Mouse (Mus musculus) left cerebral cortex, adult 2 months (tissue): ENCODE measurements around the gene Sptbn1. TPM values are rescaled to one million over a fixed set of nuclear protein-coding genes. Genes with fewer than 3 reads are reported as not detected.

Source experiments
- DNase-seq, 2 experiments: peaks; one replicate each; pipeline ENCODE4 v3.0.0; 2021 to 2022; ENCODE audit warnings: low spot score in 2 of 2, mixed read lengths in 1 of 2; ENCODE audit errors: extremely low spot score in 1 of 2
- H3K27ac ChIP-seq: fragments of 200-600 bp; 2 replicates; pipeline ENCODE4 v1.8.1; 2022
- H3K4me3 ChIP-seq: fragments of 200-600 bp; 2 replicates; pipeline ENCODE4 v1.8.1; 2022
- CTCF ChIP-seq: fragments of 200-600 bp; IDR thresholded peaks from 2 replicates; pipeline ENCODE4 v1.8.1; 2022; ENCODE audit warnings: antibody characterized with exemption, mild to moderate bottlenecking, moderate library complexity
- intact Hi-C: fragments of 180-260 bp; cut with DNase I; formaldehyde crosslinking; loops from one replicate; pipeline ENCODE4 v1.15.1; 2025
- total RNA-seq, 2 experiments: library from RNA; stranded (reverse); gene quantifications; 2 replicates each; pipeline ENCODE4 v1.2.3; 2021

Gene Sptbn1
- total RNA-seq, 2 experiments from 2014 or later, result 601 to 602 TPM

- no peak overlapping the region for H3K27ac ChIP-seq
- H3K4me3 ChIP-seq, result no peak overlapping the region
- DNase-seq, result no peak
- intact Hi-C loops, result no loop called here
- no peak for TF ChIP-seq CTCF
These were observed 58.5 kb downstream of the Sptbn1 start for GRCm38 (mm10) chr11:30209495-30209894.

DNA sequence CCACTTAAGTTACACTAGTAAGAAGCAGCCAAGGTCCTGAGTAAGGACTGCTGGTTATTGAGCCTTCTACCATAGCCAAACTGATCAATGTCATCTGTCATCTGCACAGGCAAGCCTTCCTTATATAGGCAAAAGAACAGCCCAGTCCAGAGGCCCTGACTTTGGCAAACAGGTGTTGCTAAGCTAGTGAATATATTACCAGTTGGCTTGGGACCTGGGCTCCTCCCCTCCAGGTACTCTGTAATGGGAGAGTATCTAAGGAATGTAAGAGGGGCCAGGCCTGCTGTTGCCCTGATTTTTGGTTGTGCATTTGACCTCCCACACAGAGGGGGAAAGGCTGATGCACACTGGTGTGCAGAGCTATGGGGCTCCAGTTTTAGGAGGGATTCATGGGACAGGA, 63.6 kb downstream of the Sptbn1 start:
- H3K27ac ChIP-seq, result no peak overlapping the region
- no peak for TF ChIP-seq CTCF
- no peak for DNase-seq
- intact Hi-C loops, result no loop called here
- no peak overlapping the region for H3K4me3 ChIP-seq

DNA sequence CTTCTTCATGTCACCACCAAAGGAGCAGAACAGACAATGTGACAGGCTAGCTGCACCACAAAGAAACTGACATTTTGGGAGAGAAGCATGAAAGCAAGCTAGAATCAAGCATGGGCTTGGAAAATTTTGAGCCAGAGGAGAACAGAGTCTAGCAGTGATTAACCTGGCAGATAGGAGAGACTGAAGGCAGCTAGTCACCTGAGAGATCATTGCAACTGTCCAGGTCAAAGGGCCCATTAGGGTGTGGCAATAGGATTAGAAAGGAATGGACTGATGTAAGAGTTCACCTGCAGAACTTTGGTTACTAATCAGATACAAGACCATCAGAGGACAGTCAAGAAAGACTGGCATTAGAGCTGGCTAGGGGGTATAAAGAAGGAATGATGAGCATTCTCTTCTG, 67.6 kb downstream of the Sptbn1 start:
- TF ChIP-seq CTCF, result no peak
- no peak overlapping the region for H3K4me3 ChIP-seq
- DNase-seq, result no peak
- intact Hi-C loops, result no loop called here
- H3K27ac ChIP-seq, result no peak overlapping the region

DNA sequence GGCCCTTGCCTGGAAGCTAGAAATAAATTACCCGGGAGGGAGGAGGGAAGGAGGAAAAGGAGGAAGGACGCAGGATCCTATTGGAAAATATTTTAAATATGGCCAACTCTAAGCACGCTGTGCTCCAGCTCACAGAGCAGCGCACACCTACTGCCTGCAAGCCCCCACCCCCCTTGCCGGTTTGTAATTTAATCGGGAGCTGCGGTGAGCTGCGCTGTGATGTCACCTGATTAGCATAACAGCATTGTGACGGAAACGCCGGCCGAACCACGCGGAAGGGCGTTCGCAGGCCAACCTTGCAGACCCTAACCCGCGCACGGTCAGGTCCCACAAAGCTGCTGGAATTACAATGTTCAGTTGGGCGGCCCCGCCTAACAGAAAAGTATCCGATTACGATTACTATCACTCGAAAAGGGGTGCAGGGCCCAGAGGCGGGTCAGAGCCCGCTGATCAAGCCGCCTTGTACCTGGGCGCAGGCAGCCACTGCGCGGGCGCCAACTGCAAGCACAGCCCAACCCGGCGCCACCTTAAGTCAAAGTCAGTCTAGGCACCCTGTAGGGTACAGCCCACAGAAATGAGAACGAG, 69.8 kb downstream of the Sptbn1 start:
- TF ChIP-seq CTCF, result no peak; the same call in 1 of the 2 replicates
- peak overlapping the region; percentile 29 for H3K27ac ChIP-seq
- peak; percentile 22 to 32 for DNase-seq
- peak overlapping the region; percentile 33 for H3K4me3 ChIP-seq
- intact Hi-C loops, result no loop called here

DNA sequence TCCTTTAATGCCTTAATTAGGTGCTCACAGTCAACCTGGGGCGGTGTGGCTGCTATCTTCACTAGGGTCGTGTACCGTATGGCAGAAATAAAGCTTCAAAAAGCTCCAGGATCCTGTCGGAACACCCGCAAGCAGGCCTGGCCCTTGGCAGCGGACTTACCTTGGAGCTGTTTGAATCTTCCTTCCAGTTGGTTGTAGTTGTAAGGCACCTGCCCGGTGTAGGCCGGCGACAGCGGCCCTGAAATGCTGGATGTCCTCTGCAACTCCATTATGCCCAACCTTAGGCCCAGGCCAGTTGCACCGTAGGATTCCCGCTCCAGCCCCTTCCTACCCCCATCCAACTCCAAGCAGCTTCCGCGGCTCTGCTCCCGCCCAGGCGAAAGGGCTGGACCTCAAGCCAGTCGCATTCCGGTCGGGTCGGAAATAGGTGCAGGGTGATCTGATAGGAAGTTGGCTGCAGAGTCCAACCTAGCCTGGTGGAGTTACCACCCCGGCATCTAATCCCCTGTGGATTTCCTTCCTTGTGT, 70.3 kb downstream of the Sptbn1 start:
- no peak overlapping the region; the same call in 1 of the 2 replicates for H3K27ac ChIP-seq
- no peak for DNase-seq
- TF ChIP-seq CTCF, result no peak
- intact Hi-C loops, result no loop called here
- H3K4me3 ChIP-seq, result peak overlapping the region; percentile 33

- no peak overlapping the region for H3K27ac ChIP-seq
- intact Hi-C loops, result no loop called here
- H3K4me3 ChIP-seq, result no peak overlapping the region
- DNase-seq, result no peak
- TF ChIP-seq CTCF, result no peak
These were observed 71.5 kb downstream of the Sptbn1 start for GRCm38 (mm10) chr11:30196368-30197070.

- intact Hi-C loops, result no loop called here
- TF ChIP-seq CTCF, result no peak
- H3K4me3 ChIP-seq, result no peak overlapping the region
- DNase-seq, result no peak
- H3K27ac ChIP-seq, result no peak overlapping the region
These were observed 72.2 kb downstream of the Sptbn1 start for GRCm38 (mm10) chr11:30195756-30196155.

DNA sequence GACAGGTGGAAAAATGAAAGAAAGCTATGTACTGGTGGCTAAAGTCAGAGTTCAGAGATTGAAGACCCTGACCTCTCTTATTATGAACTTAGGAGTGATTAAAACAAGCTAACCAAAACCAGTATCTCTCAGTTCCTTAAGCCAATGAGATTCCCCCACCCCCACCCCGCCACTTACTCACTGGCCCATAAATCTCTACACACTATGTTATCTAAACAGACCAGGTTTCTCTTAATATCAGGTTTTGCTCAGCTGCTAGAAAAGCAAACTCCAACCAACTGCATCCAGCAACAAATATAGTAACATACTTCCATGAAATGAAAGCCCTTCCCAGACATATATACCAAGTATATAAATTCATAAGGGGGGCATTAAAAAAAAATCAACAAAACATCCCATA, 73.2 kb downstream of the Sptbn1 start:
- Histone ChIP-seq H3K27ac (no peak overlapping the region), H3K4me3 (no peak overlapping the region)
- DNase-seq, result no peak
- no peak for TF ChIP-seq CTCF
- intact Hi-C loops, result no loop called here

GRCm38 (mm10) chr11:30190959-30191358, 77.0 kb downstream of the Sptbn1 start:
- no peak for TF ChIP-seq CTCF
- H3K4me3 ChIP-seq, result no peak overlapping the region
- DNase-seq, result no peak
- H3K27ac ChIP-seq, result no peak overlapping the region
- intact Hi-C loops, result no loop called here

DNA sequence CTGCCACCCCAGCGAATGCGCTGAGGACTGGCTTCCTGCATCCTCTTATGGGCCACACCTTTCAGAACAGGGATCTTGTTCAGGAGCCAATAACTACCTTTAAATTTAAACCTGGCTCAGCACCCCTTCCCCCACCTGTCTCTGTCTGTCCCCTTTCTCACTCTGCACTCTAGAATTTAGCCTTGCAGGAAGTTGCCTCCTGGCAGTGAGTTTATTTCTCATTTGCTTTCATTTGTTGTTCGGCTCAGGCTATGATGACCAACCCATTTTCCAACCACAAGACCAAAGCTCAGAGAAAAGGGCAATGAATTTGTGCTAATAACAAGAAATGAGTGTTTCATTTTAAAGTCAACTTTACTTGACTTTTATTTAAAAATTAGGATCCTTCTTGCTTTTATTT, 77.9 kb downstream of the Sptbn1 start:
- Histone ChIP-seq H3K27ac (no peak overlapping the region), H3K4me3 (no peak overlapping the region)
- intact Hi-C loops, result no loop called here
- DNase-seq, result no peak
- TF ChIP-seq CTCF, result no peak

- Histone ChIP-seq H3K27ac (no peak overlapping the region), H3K4me3 (no peak overlapping the region)
- intact Hi-C loops, result no loop called here
- TF ChIP-seq CTCF, result no peak
- no peak for DNase-seq
These were observed 81.0 kb downstream of the Sptbn1 start for GRCm38 (mm10) chr11:30186902-30187470.

DNA sequence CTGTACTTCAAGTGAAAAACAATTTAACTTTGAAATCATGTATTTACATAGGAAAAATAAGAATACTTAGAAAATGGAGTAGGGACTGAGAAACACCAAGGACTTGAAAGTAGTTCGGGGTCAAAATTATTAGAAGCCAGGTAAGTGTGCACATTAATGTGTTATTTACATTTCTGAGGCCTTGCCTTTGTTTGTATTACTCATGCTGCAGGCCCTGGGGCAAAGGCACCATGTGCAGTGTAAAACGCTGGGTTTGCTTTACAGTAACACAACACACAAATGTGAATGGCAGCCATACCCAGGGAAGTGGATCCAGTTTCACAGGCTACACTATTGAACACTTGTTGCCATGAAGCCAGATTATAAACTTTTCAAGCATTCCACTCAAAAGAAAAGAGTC, 83.4 kb downstream of the Sptbn1 start:
- H3K27ac ChIP-seq, result no peak overlapping the region
- intact Hi-C loops, result no loop called here
- TF ChIP-seq CTCF, result no peak
- no peak overlapping the region for H3K4me3 ChIP-seq
- DNase-seq, result no peak
